Mouse (Mus musculus): ENCODE measurements at regions not wholly inside any gene's neighbourhood (a gene's known extent, or its start where the extent isn't known, plus 50 kb on each side); places are given as distances from the start of the nearest gene placed in this dataset.
"Not testable (repeated sequence)": the region's sequence is repeated elsewhere in the genome, so short reads cannot be mapped to it uniquely, and the experiment has no call there.

DNA sequence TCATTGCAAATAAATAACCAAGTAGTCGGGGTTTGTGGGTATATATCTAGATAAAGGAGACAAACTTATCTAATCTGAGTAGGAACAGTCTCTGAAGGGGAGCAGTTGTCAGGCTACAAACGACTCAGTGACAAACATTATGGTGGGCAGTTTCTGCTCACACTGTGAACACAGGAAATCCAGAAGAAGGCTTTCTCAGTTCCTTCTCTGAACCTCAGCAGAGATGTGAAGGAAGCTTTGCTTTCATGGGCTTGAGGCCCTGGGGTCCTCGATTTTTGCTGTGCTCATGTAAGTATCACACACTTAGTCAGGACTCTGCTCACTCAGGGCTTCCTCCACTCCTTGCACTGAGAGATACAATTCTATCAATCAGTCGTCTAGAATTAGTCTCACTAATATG is 994.7 kb upstream of the Foxg1 start:
- DNase-seq (ENCODE audit: low read depth, low spot score) = peak; percentile 25

DNA sequence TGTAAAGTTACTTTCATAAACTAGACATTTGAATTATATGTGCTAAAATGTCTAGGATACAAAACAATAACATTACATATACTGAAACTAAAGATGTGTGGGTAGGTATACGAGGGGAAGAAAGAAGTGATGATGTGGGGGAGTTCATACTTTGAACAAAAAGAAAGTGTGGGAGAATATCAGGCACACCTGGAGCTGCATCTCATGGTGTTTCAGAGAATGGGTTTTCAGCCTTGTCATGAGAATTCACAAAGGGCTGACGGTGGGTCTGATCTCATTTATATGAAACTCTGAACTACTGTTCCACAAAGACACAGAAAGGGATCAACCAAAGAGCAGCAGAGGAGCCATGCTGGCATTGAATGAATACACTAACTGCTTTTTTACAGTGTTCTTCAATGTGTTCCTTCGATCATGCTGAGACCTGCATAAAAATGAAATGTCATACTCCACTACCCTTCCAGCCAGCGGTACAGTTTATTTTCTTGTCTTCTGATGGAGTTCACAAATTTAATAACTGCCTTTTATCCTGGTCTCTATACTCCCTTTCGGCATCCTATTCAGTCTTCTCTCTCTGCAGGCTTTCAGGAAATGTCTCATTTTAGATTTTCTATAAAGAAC is 994.2 kb upstream of the Foxg1 start:
- DNase-seq (ENCODE audit: low read depth, low spot score) = no peak

DNA sequence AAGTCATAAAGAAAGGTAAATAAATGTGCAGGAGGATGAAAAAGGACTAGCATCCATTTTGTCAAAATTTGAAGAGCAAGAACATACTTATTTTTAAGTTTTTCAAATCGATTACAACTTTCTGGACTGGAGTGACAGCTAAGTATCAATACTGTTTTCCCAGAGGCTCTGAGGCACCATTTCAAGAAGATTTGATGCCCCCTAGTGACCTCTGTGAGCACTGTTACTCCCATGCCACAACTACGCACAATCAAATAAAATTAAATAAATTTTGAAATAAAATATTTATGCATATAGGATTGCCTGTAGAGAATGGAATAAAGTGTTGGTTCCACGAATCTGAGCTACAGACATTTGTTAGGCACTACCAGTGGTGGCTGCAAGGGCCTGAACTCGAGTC is 991.5 kb upstream of the Foxg1 start:
- DNase-seq (ENCODE audit: low read depth, low spot score) = peak; percentile 28

DNA sequence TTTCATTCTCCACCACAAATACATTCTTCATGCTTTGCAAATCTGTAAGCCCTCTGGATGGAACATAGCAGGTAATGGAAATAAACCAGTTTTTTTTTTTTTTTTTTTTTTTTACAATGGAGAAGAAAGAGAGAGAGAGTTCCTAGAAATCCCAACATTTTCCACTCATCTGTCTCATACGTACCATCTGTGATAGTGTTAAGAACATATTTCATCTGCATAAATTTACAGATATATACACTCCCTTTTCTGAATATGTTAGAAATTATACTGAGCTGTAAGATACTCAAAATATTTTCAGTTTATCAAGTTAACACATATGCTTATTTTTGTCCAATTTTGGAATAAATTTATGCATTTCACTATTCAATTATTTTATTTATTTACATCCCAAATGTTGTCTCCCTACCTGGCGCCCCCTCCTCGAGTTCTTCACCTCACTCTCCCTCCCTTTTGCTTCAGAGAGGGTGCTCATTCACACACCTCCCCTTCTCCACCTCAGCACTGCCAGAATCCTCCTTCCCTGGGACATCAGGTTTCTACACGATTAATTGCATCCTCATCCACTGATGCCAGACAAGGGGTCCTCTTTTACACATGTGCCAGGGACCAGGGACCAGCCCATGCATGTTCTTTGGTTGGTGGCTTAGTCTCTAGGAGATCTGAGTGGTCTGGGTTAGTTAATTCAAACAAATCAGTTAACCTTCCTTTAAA is 943.0 kb upstream of the Foxg1 start:
- DNase-seq (ENCODE audit: low read depth, low spot score) = no peak

DNA sequence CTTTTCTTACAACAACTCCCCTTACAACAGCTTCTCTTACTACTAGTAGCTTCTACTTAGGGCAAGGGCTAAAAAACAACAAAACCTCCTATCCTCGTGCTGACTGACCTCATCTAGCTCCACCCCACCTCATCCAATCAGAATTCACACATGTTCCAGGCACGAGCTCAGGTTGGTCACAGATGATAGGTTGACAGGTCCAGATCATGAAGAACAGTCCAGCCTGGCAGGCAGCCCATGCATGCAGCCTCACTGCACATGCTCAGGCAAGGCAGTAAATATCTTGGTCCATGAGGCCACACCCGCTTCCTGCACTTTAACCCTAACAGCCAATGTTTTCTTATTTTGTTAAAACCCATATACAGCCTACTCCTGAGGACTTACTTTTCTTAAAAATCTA is 933.7 kb upstream of the Foxg1 start:
- DNase-seq (ENCODE audit: low read depth, low spot score) = not testable (repeated sequence)

DNA sequence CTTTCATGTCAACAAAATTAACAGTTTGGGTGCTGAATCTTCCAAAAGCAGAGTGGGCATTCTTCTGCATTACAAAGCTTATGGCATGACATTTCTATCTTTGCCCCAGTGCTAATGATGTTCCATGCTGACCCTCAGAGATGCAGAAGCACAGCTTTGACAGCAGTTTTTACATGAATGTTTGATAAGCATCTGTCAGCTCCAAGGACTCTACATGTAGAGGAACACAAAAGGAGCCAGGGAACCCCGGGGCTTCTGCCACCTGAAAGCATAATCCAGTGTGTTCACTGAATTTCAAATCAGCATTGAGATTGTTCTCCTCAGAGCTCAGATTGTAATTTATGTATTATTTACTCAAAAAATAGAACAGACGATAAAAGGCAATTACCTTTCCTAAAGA is 920.1 kb upstream of the Foxg1 start:
- DNase-seq (ENCODE audit: low read depth, low spot score) = no peak

DNA sequence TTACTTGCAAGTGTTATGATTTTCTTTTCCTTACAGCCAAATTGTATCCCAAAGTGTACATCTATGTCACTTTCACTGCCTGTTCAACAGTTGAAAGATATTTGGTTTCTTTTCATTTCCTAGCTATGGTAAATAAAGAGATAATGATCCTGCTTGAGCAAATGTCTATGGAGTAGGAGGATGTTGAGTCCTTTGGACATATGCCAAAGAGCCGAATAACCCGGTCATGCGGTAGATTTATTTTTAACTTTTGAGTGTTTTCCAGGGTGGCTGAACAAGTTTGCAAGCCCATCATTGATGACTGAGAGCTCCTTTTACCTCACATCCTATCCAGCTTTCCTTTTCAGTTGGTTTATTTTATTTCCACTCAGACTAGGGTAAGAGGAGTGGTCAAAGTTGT is 881.7 kb upstream of the Foxg1 start:
- no peak for DNase-seq (ENCODE audit: low read depth, low spot score)

DNA sequence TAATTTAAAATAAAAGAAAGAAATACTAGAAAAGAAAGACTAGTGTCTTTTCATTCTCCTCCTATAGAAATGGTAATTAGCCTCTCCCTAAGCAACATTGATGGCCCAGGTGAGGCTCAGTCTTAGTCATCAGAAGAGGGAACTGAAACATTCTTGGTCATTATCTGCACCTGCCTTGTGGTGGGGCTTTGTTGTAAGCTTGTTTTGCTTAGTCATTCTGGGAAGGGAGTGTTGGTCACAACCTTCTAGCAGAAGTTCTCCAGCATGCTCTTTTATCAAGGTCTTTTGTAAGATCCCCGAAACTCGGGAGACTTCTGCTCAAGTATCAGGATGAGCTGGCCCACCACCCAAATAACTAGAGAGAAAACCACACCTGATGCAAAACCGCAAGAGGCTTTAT is 870.9 kb upstream of the Foxg1 start:
- peak; percentile 94 for DNase-seq (ENCODE audit: low read depth, low spot score)

DNA sequence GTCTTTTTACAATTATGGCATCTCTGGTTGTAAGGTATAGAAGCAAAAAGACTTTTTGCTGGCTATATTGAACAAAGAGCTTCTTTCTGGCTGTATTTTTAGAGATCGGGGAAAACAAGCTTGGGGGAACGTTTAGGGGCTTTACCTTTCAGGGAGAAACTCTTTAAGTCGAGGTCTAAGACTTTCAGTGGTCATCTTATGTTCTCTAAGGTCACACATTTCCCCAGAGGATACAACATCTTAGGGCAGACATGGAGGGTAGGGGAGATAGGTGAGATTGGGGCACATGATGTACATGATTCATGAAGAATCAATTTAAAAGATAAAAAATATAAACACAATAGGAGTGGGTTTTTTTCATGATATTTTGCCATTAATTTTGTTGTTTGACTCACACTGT is 870.2 kb upstream of the Foxg1 start:
- no peak for DNase-seq (ENCODE audit: low read depth, low spot score)

DNA sequence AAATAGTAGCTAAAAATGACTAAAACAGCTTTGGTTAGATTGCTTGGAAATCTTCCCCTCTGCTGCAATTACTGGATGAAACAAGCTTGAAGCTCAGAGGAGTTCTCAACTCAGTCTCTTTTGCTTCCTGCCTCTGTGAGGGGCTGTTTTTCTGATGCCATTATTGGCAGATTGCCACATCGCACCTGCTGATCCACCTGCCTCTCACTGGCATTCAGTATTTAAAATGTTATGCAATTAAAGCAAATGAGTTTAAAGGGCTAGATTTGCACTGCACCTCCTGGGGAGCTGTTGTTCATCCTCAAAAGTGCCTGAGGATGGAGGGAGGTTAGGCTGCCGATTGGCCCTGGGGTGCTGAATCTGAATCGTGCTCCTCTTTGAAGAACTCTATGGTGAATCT is 860.5 kb upstream of the Foxg1 start:
- DNase-seq (ENCODE audit: low read depth, low spot score) = peak; percentile 89

DNA sequence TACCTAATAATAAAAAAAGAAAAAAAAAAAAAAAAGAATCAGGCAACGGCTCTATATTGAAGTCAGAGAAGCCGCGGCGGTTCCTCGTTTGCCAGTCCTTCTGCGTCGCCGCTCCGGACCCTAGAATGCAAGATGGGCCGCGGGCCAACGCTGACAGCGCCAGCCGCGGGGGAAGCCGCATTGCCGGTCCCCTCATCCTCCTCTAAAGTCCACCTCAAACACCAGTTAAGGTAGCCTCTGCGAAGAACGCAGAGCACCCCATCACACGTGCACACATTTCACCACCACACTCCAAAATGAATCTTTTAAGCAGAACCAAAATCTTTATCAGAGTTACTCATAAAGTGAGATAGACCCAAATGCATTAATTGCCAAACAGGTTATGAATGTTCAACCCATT is 822.8 kb upstream of the Foxg1 start:
- DNase-seq (ENCODE audit: low read depth, low spot score) = not testable (repeated sequence)

DNA sequence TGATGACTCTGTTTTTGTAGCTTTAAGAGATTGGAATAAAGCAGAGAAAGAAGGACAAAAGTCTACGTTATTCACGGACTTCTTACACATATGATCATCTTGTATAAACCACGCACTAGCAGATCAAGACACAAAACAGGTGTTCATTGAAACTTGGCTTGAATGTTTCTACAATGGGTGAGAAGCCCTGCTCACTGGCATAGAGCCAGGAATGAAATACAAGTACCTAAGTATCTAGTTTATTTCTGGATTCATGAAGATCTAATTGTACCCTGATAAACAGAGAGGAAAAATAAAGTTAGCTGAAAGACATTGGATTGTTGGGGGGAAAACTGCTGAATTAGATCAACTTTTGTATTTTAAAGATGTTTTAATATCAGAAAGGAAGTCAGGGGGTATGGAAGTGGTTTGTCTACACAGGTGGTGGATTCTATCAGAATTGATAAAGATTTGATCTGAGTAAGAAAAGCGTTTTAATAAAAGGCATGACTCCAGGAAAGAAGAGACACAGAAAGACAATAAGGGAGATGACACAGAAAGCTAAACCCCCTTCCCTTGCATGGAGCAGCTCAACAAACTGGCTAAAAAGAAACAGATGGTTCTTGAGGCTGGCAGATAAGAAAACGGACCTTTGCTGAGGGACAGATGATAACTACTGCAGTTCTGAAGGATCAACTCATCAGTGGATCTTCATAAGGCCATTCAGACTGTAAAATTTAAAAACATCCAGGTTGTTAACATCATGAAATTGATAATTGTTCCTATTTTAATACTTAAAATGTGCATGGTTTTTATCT is 777.9 kb upstream of the Foxg1 start:
- DNase-seq (ENCODE audit: low read depth, low spot score) = no peak

DNA sequence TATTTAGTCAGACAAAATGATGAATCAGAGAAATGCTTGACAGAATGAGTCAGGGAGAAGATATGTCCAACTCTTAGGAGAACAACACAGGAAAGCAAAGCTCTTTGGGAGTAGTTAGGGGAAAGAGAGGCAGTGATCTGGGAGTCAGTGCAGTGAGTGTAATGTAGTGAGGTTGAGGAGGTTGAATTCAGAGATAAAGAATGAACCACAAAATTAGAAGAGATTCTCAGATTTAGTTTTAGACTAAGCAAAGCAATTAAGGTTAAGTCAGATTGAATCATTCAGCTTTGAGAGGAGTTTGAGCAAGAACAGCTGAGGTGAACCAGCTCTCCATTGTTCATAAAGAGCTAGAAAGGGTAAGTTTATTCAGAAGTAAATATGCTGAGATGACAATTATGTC is 777.0 kb upstream of the Foxg1 start:
- no peak for DNase-seq (ENCODE audit: low read depth, low spot score)

DNA sequence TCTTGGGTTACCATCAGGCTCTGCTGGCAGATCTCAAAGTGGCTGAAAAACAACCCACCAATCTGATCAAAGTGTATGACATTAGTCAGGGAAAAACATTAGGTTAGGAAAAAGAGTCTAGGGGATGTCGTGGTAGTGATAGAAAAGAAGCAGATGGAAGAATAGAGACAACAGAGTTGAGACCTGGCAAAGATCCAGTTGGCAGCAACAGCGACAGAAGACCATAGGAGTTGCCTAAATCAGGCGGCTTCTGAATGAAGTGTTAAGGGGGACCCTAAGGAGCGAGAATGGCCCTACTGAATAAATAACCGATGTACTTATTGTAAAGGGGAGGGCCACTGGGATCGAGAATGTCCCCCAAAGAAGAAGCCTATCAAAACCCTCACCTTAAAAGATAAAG is 773.1 kb upstream of the Foxg1 start:
- no peak for DNase-seq (ENCODE audit: low read depth, low spot score)

DNA sequence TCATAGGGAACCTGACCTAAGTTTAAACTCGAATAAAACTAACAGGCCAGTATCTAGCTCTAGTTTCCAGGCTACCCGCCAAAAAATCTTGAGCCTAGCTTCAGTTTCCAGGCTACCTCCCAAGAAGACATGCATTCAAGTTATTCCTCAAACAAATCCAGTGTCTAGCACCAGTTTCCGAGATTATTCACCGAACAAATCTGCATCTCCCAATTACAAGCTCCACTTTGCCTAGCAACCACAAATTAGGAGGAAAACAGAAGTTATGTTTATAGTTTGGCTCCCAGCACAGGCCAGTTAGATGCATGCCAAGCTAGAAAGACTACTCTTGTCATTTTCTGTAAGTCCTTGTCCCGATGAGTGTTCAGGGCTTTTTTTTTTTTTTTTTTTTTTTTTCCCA is 770.4 kb upstream of the Foxg1 start:
- no peak for DNase-seq (ENCODE audit: low read depth, low spot score)

DNA sequence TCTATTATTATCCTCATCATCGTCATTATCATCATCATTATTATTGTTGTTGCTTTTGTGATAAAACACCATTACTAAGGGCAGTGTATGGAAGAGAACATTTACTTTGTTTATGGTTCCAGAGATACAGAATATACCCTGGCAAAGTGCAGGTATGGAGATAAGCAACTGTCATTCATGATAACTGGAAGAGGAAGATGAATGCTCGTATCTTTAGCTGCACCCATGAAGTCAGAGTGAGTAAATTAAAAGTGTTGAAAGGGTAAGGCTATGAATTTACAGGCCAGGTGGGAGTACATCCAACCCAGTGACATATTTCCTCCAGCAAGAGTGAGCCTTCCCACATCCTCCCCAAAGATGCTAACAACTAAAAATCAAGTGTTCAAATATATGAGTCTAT is 766.1 kb upstream of the Foxg1 start:
- no peak for DNase-seq (ENCODE audit: low read depth, low spot score)

DNA sequence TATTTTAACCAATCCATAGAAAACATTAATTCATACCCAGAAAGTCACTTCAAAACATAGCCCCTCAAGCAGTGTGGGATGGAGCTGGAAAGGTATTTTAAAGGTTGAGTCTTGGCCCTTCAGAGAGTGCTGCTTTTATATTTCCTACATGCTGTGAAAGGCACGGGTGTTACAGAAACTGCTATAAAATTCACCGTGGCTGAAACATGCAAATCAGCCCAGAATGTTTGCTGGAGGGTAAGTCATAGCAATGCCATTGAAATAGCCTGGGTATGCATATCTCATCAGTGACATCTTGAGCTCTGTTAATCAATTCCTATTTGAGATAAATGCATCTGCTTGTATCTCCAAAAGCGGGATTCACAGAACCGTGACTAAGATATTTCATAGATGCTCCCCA is 748.9 kb upstream of the Foxg1 start:
- DNase-seq (ENCODE audit: low read depth, low spot score) = peak; percentile 42

DNA sequence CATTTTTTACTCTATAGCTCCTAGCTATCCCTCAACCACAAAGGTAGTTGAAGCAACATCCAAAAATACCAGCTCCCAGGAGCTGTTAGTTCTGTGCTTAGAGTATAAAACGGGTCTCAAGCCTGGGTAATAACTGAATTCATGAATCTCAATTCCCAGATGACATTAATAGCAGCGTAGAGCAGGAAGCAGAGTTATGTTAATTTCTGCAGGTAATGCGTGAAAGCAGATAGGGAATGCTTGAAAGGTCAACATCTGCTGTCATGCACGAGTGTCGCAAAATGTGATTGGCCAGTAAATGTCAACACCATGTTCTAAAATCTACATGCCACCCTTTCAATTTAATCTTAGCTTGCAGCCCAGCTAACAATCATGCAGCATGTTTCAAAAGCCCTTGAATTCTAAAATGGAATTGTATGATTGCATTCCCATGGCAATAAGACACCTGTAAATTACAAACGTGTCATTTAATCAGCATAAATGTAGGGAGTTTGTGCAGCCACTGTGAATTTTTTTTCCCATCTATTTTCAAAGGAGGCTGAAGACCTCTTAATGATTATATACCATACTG is 747.7 kb upstream of the Foxg1 start:
- no peak for DNase-seq (ENCODE audit: low read depth, low spot score)

DNA sequence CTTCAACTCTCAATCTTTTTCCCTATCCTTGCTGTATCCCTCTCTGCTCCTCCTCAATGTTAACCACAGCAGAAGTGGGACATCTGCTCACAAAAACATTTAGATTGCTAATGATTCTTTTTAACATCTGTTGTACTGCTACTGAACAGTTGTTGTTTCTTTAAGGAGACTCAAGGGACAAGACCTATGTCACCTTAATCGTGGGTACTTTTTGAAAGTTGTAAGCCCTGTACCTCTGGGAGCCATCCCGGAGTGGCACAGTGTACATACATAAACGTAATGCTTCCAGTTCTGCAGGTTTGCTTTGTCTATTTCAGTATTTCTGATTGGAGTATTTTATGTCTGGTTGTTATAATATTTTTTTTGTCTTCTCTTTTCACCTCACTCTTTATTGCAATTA is 740.5 kb upstream of the Foxg1 start:
- DNase-seq (ENCODE audit: low read depth, low spot score) = no peak

DNA sequence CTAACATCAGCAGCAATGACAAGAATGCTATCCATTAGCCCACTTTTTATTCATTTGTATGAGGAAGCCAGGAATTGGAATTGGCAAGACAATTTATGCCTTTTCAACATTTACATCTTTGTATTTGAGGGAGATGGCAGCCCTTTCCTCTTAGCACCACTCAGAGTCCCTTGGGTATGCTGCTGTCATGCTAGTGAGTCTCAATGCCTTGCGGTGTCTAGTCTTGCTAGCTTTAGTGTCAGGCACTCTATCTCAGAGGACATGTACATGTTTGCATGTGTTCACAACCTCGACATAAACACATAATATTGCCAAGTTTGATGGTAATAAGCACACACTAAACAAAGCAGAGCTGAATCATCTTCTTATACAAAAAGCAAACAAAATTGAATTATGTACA is 737.3 kb upstream of the Foxg1 start:
- no peak for DNase-seq (ENCODE audit: low read depth, low spot score)

DNA sequence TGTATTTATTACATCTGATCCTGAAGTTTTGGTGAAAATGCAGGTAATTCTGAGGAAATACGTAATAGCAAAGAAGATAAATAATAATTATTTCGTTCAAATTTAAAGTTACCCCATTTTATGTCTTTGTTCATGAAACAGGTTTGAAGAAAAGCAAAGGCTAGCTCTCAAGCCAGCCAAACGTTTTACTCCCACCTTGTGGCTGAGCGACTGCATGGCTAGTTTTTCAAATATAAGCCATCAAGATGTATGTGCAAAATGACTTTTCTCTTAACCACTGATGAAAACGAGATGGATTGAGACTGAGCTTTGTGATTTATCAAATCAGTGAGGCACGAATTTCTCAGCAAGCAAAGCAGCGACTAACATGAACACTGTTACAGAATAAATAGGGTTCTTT is 736.5 kb upstream of the Foxg1 start:
- peak; percentile 55 for DNase-seq (ENCODE audit: low read depth, low spot score)

DNA sequence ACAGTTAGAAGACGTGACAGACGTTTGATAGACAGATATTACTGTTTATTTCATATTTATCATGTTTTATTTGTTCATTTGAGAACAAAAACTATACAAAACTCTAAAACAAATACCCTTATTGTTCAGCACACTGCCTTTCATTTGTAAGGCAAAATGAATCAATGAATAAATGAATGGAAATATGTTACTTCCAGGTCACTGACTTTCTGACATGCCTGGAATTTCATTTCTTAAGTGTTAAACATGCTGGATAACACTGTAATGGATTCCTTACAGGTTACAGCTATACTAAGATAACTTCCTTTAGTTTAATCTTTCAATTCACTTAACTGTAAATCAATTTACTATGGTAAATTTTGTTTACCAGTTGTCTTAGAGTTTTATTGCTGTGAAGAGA is 707.3 kb upstream of the Foxg1 start:
- DNase-seq (ENCODE audit: low read depth, low spot score) = no peak

DNA sequence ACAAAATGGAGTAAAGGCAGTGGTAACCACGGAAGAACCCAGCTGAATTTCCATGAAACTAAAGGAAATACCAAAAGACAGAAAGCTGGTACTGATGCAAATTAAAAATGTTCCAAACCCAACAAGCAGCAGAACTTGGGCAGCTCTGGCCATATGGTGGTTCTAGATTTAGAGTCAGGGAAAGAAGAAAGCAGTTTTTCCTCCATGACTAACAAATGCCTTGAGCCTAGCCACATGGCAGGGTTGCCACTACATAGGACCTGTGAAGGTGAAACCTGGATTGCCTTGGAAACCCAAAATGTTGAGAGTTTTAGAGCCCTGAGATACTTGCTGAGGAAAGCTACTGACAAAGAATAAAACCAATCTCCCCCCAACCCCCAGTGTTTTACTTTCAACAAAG is 701.5 kb upstream of the Foxg1 start:
- no peak for DNase-seq (ENCODE audit: low read depth, low spot score)
